Mouse (Mus musculus): ENCODE data around the gene Arrb1.

Arrb1 gene

DNA sequence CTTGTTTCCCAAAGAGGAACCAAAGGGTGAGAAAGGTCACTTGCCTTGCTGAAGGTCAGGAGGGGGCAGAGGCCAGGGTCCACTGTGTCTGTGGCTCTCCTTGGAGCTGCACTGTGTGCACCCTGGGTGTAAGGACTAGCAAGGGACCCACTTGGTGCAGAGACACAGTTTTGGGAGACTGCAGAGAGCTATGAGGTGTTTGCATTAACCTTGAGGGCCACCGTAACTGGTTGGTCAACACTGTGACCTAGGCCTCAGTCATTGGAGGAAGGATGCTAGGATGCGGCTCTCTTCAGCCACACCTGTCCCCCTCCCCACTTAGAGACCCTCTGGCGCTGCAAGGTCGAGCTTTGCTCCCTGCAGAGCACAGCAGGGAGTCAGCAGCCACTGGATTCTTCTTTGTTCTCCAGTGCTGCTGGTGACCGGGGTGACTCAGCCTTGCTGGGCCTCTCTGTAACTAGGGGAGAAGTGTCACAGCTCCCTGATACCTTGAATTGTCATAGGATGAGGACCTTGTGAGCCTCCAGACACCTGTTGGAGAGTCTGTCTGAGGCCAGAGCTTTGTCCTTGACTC lies 2.0 kb downstream of the Arrb1 start:
- DNase-seq (ENCODE audit: extremely low spot score): no peak

DNA sequence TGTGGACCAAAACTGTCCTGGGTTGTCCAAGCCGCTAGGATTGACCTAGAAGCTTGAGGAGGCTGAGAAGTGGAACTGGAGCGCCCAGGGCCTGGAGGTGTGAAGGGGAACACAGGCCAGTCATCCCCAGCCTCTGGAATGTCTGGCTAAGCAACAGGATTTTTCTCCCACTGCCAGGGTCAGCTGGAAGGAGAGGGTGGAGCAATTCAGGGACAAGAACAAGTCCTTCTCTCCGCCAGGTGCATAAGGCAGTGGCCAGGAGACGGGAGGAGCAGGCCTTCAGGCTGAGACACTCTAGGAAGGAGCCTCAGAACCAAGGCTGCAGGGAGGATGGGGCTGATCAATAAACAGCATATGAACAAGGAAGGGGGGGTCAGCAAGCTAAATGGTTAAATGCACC lies 3.2 kb downstream of the Arrb1 start:
- DNase-seq (ENCODE audit: extremely low spot score): no peak

DNA sequence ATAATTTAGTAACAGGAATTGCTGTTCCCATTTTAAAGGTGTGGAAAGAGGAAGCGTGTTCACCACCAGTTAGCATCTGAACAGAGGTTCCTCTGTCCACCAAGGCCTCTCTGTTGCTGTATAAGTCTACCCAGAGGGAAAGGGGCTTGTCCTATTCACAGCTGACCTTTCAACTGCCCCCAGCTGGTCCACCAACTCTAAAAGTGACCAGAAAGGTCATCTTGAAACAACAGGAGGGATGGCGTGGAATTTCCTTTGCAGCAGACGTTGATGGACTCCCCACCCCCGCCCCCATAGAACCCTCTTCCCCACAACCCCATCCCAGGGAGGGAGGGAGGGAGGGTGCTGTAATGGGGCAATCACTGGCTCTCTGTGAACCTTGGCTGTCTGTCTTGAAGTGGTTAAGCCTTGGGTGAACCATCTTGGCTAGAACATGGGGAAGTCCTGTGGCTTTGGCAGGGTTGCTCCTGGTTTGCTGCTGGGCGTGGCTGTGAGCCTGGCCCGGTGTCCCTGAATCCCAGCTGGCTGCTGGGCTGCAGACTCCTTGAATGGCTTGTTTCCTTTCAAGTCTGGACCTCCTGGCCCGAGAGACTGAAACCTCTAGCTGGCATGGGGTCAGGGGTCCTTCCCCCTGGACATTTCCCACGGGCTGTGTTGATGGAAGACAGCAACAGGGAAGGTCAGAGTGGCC lies 4.1 kb downstream of the Arrb1 start:
- DNase-seq (ENCODE audit: extremely low spot score): peak; percentile 77

DNA sequence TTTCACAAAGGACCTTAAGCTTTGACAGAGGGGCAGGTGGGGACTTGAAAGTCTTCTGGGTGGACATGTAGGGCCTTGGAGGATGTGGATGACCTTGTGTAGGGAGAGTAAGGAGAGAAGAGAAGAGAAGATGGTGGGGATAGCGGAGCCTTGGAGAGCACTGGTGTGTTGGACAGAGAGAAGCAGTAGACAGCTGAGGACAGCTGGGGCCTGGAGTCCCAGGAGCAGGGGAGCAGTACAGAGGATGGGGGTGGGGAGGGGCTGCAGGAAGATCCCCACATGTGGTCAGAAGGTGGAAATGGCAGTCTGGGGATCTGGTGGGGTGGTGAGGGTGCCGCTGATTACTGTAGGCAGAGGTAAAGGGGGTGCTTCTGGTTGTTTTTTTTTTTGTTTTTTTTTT lies 4.8 kb downstream of the Arrb1 start:
- DNase-seq (ENCODE audit: extremely low spot score): no peak

DNA sequence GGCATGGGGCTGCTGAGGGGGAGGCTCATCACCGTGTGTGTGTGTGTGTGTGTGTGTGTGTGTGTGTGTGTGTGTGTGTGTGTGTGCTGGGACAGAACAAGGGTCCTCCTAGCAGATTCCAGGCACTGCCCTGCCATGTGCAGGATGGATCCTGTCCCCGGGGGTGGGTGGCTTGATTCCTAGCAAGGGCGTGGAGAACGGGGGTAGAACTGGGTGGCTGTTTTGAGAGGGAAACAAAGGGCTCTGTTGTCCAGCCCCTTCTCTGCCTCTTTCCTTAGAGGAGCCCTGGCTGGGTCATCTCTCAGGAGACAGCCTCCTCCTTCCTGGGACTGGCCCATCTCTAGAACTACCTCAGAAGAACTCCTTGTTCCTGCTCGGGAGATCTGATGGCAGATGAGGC lies 5.9 kb downstream of the Arrb1 start:
- no peak for DNase-seq (ENCODE audit: extremely low spot score)

DNA sequence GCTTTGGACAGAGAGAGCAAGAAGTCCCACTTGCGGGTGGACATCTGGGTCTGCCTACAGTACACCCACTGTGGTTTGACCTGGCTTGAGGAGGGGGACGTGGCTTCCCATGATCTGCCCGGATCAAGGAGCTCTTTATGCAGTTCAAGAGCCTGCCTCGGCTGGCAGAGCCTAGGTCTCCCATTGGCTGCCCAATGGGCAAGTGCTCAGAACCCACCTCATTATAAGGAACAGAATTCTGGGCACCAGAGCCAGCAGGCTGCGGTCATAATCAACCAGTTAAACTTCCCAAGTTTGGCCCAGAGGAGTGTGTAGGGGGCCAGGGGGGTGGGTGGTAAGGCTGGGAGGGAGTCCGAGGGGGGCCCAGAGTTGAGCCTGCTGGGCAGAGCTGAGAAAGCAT lies 9.0 kb downstream of the Arrb1 start:
- DNase-seq (ENCODE audit: extremely low spot score): no peak

DNA sequence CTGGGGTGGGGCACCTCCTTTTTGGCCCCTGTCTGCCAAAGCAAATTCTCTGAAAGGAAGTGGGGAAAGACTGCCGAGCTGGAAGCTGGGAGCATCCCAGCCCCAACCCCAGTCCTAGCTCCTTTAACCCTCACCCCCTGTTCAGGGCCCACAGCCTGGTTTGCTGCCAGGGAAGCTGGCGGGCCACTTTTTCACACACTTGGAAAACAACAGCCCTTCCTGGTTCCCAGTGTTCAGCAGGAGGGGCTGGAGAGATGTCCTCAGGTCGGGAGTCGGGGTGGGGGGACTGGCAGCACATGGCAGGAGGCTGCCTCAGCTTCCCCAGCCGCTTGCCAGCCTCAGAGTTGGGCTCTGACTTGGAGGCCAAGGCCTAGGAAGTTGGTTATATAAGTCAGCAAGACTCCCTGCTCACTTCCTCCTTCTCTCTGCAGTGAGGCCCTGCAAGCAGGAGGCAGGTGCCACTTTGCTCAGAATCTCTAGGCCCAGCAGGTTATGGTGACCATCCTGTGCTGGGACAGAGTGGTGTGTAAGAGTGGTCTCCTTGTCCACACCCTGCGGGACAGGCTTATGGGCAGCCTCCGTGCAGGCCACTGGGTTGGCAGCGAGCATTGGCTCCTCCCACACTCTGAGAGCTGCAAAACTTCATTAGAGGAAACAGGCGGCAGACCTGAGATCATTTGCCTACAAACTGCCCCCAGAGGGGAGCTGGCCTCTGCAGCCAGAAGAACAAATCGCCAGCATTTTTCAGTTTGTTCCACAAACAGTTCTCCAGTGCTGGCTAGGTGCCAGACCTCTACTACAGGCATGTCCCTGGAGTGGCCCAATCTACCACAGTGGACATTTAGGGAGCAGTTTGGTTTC lies 10.8 kb downstream of the Arrb1 start:
- DNase-seq (ENCODE audit: extremely low spot score): no peak

DNA sequence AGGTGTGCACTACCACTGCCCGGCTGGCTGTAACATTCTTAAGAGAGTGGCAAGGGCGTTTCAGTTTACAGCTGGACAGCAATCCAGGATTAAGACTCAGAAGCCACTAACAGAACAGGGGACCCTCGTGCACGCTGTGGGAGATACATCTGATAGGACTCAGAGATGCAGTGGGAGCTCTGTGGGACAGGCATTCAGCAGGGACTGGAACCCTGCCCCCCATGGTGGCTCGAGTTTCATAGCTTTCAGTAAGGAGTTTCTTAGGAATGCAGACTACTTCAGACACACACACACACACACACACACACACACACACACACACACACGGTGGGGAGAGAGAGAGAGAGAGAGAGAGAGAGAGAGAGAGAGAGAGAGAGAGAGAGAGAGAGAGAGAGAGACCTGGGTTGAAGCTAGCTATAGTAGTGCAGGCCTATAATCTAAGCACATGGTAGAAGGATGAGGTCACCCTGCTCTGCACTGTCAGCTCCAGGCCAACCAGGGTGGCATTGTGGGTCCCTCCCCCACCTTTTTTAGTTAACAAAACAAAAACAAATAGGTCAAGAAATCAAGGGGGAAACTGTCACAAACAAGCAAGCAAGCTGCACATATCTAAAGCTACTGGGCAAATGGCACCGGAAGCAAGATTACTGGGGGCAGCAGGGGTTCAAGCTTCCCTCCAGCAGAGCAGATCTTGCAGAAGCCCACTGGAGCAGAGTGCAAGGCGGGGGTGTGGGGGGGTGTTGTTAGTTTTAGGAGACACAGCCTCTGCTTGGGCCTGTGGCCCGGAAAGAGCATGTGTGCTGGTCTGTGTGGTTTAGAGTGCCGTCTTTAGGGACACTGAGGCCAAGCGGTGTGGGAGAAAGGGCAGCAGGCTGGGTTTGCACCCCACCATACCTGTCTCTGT lies 12.6 kb downstream of the Arrb1 start:
- DNase-seq (ENCODE audit: extremely low spot score): no peak

DNA sequence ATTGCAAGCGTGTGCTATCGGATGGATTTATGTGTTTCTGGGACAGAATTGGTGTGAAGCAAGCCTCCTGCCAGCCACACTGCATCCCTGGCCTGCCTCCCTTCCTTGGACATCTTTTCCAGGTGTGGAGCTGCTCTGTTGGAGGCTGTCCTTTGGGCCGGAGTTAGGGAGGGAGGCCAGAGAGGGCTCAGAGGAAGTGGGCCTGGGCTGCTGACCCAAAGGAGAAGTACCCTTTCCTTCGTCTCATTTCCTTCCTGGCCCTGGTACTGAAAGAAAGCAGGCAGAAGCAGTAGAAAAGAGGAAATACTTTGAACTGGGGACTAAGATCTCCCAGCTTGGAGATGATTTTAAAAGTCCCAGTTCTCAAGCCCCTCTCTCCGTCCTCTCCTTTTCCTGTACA lies 14.4 kb downstream of the Arrb1 start:
- DNase-seq (ENCODE audit: extremely low spot score): no peak

DNA sequence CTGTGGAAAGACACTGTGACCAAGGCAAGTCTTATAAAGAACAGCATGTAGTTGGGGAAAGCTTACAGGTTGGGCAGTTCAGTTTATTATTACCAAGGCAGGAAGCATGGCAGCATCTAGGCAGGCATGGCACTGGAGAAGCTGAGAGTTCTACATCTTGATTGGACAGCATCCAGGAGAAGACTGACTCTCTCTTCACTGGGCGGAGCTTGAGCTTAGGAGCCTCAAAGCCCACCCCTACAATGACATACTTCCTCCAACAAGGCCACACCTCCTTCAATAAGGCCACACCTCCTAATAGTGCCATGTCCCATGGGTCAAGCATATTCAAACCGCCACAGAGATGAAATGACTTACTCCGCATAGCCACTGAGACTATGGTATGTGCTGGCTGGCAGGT lies 16.4 kb downstream of the Arrb1 start:
- no peak for DNase-seq (ENCODE audit: extremely low spot score)

DNA sequence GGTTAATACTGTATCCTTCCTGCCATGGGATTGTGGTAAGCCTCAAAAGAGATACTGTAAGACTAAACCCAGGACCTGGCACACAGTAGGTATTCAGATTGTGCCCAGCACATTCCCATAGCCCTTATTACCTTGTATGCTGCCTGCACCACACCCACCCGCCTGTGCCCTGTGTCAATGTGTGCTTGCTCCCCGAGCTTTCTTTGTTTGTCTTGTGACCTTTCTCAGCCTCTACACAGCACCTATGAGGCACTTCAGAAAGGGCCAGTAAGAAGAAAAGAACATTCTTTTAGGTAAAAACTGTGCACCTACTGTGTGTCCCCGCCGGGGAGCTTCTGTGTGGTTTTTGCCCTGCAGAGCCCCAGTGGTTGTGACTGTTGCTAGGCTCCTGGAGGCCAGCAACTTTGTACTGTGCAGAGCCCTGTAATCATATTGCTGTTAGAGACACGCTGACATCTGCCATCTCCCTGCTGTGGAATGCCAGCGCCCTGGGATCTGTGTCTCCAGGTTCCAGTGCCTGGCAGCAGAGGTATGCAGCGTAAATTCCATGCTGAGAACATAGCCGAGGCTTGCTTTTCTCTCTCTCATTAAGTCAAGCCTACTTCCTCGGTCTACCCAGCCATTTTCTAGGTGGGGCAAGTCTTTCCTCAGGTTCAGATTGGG lies 18.1 kb downstream of the Arrb1 start:
- DNase-seq (ENCODE audit: extremely low spot score): no peak

DNA sequence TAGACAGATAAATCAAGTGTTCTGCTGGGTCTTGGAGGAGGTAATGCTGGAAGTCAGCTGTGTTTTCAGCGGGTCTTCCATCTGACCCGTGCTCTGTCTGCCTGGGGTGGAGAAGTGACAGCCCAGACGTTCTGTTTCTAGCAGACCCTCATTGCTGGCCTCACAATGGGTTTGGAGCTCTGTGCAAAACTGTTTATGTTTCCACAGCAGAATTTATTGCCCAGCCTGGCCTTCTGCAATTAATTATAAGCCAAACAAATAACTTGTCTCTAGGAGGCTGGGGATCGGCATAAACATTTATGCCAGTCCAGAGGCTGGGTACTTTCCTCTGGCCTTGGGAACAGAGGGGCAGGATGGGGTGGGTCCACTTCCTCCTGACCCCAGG lies 18.6 kb downstream of the Arrb1 start:
- DNase-seq (ENCODE audit: extremely low spot score): no peak

DNA sequence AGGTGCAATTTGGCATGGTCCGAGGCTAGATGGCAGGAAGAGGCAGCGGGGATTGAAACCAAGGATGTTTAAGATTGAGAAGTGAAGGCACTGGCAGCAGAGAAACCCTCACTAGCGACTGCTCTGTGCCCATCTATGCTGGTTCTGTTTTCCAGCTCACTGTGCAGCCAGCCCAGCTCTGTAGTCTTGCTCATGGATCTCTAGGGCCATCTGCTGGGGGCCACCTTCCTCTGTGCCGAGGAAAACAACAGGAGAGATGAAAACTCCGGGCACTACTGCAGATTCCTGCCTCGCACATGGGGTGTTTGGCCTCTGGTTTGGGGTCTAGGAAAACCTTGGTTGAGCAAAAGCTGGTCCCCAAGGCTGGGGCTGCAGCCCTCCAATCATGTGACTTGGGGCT lies 20.6 kb downstream of the Arrb1 start:
- DNase-seq (ENCODE audit: extremely low spot score): peak; percentile 59

DNA sequence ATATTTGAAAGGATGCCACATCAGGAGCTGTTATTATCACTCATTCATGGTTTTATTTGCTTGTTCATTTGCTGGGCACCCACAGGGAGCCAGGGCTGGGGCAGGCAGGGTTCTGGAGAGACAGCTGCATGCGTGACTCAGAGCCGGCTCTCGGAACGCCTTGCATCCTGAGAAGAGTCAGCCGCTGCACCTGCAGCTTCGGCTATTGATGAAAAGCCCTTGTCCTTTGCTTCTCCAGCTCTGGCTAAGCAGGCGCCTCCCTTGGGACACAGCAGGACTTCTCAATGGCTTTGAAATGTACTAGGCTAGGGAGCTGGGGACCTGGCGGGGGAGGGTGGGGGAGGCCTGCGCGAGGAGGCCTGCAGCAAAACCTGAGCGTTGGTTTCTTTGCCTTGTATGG lies 23.8 kb downstream of the Arrb1 start:
- DNase-seq (ENCODE audit: extremely low spot score): no peak

DNA sequence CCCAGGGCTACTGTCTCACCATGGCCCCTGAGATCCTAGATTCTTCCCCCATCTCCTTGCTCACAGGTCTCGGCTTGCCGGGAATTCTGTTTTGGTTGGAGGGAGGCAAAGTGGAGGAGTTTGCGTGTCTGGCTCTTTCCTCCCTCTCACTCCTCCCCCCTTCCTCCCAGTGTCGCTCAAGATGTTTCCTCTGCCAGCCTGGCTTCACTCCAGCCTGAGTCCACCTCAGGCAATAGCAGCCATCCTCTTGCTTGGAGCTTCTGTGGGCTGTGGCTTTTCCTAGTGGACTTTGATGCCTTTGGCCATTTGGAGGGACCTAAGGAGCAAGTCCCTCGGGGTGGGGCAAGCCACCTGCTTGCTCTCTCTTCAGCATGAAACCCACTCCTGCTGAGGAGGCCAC lies 27.2 kb downstream of the Arrb1 start:
- no peak for DNase-seq (ENCODE audit: extremely low spot score)

DNA sequence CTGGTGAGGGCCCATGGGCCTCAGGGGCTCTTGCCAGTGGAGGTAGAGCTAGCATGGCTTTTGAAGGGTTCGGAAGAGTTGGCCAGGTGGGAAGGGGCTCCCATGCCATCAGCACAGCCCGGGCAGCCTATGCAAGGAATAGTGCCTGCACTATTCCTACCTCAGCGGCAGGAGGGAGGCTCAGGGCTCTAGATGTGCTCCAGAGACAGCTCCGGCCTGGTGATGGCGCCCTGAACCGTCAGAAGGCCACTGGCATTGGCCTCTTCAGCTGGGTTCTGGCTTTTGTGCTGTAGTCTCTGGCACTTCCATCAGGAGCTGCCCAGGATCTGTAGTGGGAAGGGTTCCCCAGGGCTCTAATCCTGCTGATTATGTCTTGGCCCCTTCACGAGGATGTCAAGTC lies 28.0 kb downstream of the Arrb1 start:
- DNase-seq (ENCODE audit: extremely low spot score): no peak

DNA sequence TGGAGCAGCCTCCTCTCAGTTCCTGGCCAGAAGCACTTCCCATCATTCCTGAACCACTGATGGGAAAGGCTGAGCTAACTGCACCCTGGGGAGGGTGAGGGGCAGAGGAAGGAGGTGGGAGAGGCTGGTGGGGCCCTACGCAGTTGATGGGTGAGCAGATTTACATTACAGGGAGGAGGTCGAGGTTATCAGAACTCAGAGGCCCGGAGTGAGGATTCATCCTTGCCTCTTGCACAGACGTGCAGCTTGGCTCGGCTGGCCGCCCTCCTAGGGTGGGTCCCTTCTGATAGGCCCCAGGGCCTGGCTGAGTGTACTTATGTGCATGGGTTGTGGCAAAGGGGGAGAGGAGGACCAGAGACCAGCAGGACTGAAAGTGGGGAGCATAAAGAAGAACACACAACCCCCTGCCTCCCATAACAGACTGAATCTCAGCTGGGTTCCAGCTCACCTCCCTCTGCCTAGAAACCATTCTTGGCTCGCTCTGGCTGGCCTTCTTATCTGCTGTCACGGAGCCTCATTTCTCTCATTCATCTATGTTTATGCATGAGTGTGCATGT lies 30.1 kb downstream of the Arrb1 start:
- no peak for DNase-seq (ENCODE audit: extremely low spot score)

DNA sequence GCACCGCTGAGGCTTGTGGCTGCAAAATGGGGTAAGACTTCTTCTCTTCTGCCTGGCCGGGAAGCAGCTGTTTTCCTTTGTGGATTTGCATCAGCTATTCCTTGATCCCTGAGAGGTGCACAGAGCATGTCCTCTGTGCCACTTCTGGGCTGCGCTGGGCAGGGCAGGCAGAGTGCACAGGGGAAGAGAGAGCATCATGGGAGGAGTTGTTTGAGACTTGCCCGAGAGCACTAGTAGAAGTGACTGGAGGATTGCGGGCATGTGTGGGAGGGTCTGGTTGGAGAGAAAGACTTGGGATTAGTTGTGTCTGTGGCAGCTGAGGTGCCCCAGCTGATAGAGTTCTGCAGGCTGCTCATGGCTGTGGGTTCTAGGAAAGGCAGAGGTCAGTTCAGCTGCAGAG lies 35.4 kb downstream of the Arrb1 start:
- DNase-seq (ENCODE audit: extremely low spot score): no peak

DNA sequence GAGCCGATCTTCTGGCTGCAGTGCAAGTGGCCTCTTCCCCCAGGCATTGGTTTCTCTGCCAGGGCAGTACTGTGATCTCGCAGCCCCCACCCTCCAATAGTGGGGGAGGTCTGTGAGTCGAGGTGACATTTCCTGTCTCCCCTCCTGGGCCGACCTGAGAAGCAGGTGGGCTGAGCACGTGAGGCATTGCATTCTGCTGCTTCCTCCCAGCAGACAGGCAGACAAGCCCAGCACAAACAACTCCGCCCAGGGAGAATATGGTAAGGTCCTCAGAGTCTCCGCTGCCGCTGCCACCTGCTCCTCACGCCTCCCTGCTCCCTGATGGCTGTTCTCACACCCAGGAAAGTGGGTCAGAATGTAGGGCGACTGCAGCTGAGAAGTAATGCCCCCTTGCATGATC lies 37.7 kb downstream of the Arrb1 start:
- DNase-seq (ENCODE audit: extremely low spot score): no peak

DNA sequence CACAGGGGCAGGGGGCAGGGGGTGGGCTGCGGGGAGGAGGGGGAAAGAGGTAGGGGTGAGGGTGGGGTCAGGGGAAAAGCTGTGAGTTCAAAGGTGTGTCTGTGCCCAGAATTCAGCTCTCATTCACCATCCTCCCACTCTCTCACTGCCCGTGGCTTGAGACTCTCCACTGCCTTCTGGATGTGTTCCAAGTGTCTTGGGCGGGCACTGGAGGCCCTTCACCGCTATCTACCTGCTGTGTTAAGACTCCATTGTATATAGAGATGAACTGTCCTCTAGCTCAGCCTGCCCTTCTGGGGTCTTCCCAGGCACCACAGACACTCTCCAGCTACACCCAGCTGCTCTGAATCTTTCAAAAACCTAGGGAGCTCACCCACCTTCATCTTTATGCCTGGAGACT lies 38.1 kb downstream of the Arrb1 start:
- DNase-seq (ENCODE audit: extremely low spot score): no peak

DNA sequence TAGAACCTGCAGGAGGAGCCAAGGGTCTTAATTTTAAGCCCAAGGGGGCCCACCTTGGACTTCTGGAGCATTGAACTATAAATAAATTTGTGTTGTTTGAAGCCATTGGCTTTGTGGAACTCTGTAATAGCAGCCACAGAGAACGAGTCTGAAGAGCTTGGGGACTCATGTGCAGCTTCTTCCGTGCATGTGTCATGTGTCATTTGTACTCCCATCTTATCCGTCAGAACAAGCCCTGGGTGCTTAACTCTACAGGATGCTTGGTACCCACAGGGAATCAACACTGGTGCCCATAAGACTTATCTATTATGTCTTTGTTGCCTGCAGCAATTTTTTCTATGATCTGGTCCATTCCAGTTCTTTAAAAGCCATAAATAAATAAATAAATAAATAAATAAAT lies 43.0 kb downstream of the Arrb1 start:
- no peak for DNase-seq (ENCODE audit: extremely low spot score)
